Mouse (Mus musculus) limb, embryonic 14.5 days (tissue): ENCODE measurements around the gene Prss53. TPM values are rescaled to one million over a fixed set of nuclear protein-coding genes. Genes with fewer than 3 reads are reported as not detected.
A peak's percentile ranks its signal among the peaks of the same experiment; 100 is the strongest.

ENCODE experiments used
- ATAC-seq: fragments of 200-750 bp; cut with Nextera tagmentation; 2 replicates; pipeline ENCODE4 v1.8.0; 2017; ENCODE audit warnings: low read depth, moderate number of reproducible peaks, moderate TSS enrichment; ENCODE audit not compliant: low FRiP score
- DNase-seq: peaks from one replicate; pipeline ENCODE4 v3.0.0-alpha.2; 2015; ENCODE audit warnings: low spot score
- H3K27ac ChIP-seq: fragments of 300-500 bp; sonication (generic); replicated peaks from 2 replicates; pipeline ENCODE4 v1.5.1; 2014; ENCODE audit warnings: low read depth, mild to moderate bottlenecking, low read length, moderate library complexity, mixed read lengths
- H3K27me3 ChIP-seq: fragments of 300-500 bp; sonication (generic); 2 replicates; pipeline ENCODE4 v1.6.1; 2014; ENCODE audit warnings: low read length, mixed read lengths; ENCODE audit not compliant: control insufficient read depth, insufficient read depth
- H3K36me3 ChIP-seq: fragments of 300-500 bp; sonication (generic); 2 replicates; pipeline ENCODE4 v1.6.1; 2014; ENCODE audit warnings: mild to moderate bottlenecking, low read length, moderate library complexity, mixed read lengths; ENCODE audit not compliant: control insufficient read depth, insufficient read depth
- H3K4me1 ChIP-seq: fragments of 300-500 bp; sonication (generic); 2 replicates; pipeline ENCODE4 v1.6.1; 2014; ENCODE audit warnings: antibody characterized with exemption, low read length, mixed read lengths; ENCODE audit not compliant: control insufficient read depth, insufficient read depth
- H3K4me2 ChIP-seq: fragments of 300-500 bp; sonication (generic); replicated peaks from 2 replicates; pipeline ENCODE4 v1.6.1; 2014; ENCODE audit warnings: low read depth, mild to moderate bottlenecking, low read length, moderate library complexity; ENCODE audit not compliant: severe bottlenecking
- H3K4me3 ChIP-seq: fragments of 300-500 bp; sonication (generic); replicated peaks from 2 replicates; pipeline ENCODE4 v1.5.1; 2014; ENCODE audit warnings: low read length
- H3K9ac ChIP-seq: fragments of 300-500 bp; sonication (generic); 2 replicates; pipeline ENCODE4 v1.6.1; 2014; ENCODE audit warnings: mild to moderate bottlenecking, low read depth, low read length, moderate library complexity; ENCODE audit not compliant: severe bottlenecking
- H3K9me3 ChIP-seq: fragments of 300-500 bp; sonication (generic); 2 replicates; pipeline ENCODE4 v1.6.1; 2016; ENCODE audit warnings: low read length; ENCODE audit not compliant: control insufficient read depth
- POLR2A ChIP-seq: fragments of 200-500 bp; IDR thresholded peaks from 2 replicates; pipeline ENCODE4 v1.8.0; 2012; ENCODE audit warnings: inconsistent platforms, mild to moderate bottlenecking, moderate library complexity, borderline replicate concordance; ENCODE audit not compliant: insufficient read depth, insufficient read length; ENCODE audit errors: extremely low read depth
- WGBS: fragments of 180-500 bp; shearing (Covaris S2); extraction: QIAGEN DNeasy Blood & Tissue Kit; methylation state at CpG from one replicate; pipeline ENCODE4 v1.1.7; 2014; 5-methylcytosine and 5-hydroxymethylcytosine counted together
- polyA plus RNA-seq, 2 experiments: library from polyadenylated mRNA; depleted of rRNA in 1 of 2; stranded (reverse) in 1 of 2; unstranded in 1 of 2; fragments of >200 nt; fragmentation: Nextera tagmentation in 1 of 2; extraction: Ambion mirVana in 1 of 2; gene quantifications; 2 replicates each; pipeline versions ENCODE4 v1.2.1 to v1.2.3; 2012 to 2014

Gene Prss53
- polyA plus RNA-seq, 2 experiments, result 1.3 to 6.9 TPM

DNA sequence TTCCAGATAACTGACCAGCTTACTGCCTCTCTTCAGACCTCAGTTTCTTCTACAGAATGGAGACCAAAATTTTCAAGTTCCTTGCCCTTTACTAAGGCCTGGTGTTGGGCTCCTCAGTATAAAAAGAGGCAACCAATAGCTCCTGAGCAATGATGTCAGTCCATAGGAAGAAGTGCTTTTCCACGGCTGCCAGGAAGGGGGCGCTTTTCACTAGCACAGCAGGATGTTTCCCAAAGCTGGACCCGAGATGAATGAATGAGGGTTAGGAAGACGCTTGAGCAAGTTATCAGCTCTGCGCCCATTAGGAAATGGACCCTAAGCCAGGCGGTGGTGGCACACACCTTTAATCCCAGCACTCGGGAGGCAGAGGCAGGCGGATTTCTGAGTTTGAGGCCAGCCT, 30.7 kb upstream of the Prss53 start:
- 64% methylated on average over 7 of the region's 8 CpGs for WGBS
- H3K4me1 ChIP-seq, result no peaks in the 10 kb centered on the region
- no peak for ATAC-seq
- H3K4me2 ChIP-seq, result no peak overlapping the region
- H3K27ac ChIP-seq, result no peak overlapping the region
- H3K36me3 ChIP-seq, result peaks cover 51% of the 10 kb centered on the region
- H3K9me3 ChIP-seq, result no peaks in the 10 kb centered on the region
- H3K9ac ChIP-seq, result no peak overlapping the region
- H3K4me3 ChIP-seq, result no peak overlapping the region
- H3K27me3 ChIP-seq, result no peaks in the 10 kb centered on the region
- no peak for DNase-seq
- no peak for TF ChIP-seq POLR2A

GRCm38 (mm10) chr7:127919290-127919689, 28.5 kb upstream of the Prss53 start:
- no peak overlapping the region for H3K4me3 ChIP-seq
- no peak for TF ChIP-seq POLR2A
- ATAC-seq (no peak), DNase-seq (no peak)
- H3K27ac ChIP-seq, result no peak overlapping the region
- H3K9ac ChIP-seq, result no peak overlapping the region
- no peaks in the 10 kb centered on the region for H3K27me3 ChIP-seq
- 76% methylated on average over 7 of the region's 7 CpGs for WGBS
- H3K4me1 ChIP-seq, result no peaks in the 10 kb centered on the region
- peaks cover 59% of the 10 kb centered on the region for H3K36me3 ChIP-seq
- no peaks in the 10 kb centered on the region for H3K9me3 ChIP-seq
- no peak overlapping the region for H3K4me2 ChIP-seq

GRCm38 (mm10) chr7:127918203-127918602, 27.4 kb upstream of the Prss53 start:
- WGBS, result 58% methylated on average over 3 of the region's 3 CpGs
- DNase-seq, result no peak
- H3K27me3 ChIP-seq, result no peaks in the 10 kb centered on the region
- no peak overlapping the region for H3K4me3 ChIP-seq
- H3K36me3 ChIP-seq, result peaks cover 51% of the 10 kb centered on the region
- no peaks in the 10 kb centered on the region for H3K9me3 ChIP-seq
- H3K4me2 ChIP-seq, result no peak overlapping the region
- H3K4me1 ChIP-seq, result 0 out of 2 replicates have a peak, but pooled peaks cover 1% of the 10 kb centered on the region
- H3K9ac ChIP-seq, result no peak overlapping the region
- no peak for ATAC-seq
- no peak overlapping the region for H3K27ac ChIP-seq
- no peak for TF ChIP-seq POLR2A

DNA sequence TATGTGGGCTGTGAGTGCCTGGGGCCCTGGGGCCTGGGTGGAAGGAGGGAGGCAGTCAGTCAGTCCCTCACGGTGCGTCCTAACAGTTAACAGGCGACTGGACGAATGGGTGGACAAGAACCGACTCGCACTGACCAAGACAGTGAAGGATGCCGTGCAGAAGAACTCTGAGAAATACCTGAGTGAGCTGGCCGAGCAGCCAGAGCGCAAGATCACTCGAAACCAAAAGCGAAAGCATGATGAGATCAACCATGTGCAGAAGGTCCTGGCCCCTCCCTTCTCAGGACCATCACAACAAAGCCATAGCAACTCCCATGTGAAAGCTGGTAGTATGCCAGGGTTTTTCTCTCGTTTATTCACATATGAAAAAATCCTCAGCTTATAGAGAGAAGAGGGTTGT, 24.5 kb upstream of the Prss53 start:
- no peak for ATAC-seq
- TF ChIP-seq POLR2A, result no peak
- no peak overlapping the region for H3K4me3 ChIP-seq
- H3K9ac ChIP-seq, result no peak overlapping the region
- H3K36me3 ChIP-seq, result peaks cover 37% of the 10 kb centered on the region
- DNase-seq, result no peak
- H3K27me3 ChIP-seq, result no peaks in the 10 kb centered on the region
- no peaks in the 10 kb centered on the region for H3K9me3 ChIP-seq
- 86% methylated on average over 12 of the region's 12 CpGs for WGBS
- no peak overlapping the region for H3K4me2 ChIP-seq
- H3K4me1 ChIP-seq, result 0 out of 2 replicates have a peak, but pooled peaks cover 6% of the 10 kb centered on the region
- H3K27ac ChIP-seq, result no peak overlapping the region

- Histone ChIP-seq H3K4me2 (peak overlapping the region; percentile 67), H3K36me3 (peaks cover 53% of the 10 kb centered on the region), H3K27ac (peak overlapping the region; percentile 81; the same call in 1 of the 2 replicates), H3K9me3 (no peaks in the 10 kb centered on the region), H3K4me3 (peak overlapping the region; percentile 58), H3K4me1 (0 out of 2 replicates have a peak, but pooled peaks cover 6% of the 10 kb centered on the region), H3K27me3 (no peaks in the 10 kb centered on the region), H3K9ac (peak overlapping the region; percentile 62)
- DNase-seq (no peak), ATAC-seq (no peak)
- 29% methylated on average over 4 of the region's 4 CpGs for WGBS
- no peak for TF ChIP-seq POLR2A
These were observed 22.2 kb upstream of the Prss53 start for GRCm38 (mm10) chr7:127912938-127913337.
